Mouse (Mus musculus) myocyte (in vitro differentiated cells): ENCODE results near the gene Atp6v1a.

Experiments used
- POLR2A ChIP-seq: IDR thresholded peaks from one replicate; pipeline ENCODE4 v1.6.1; 2011; ENCODE audit warnings: low read depth, mild to moderate bottlenecking, control low read depth, moderate library complexity; ENCODE audit not compliant: insufficient read length
- USF1 ChIP-seq: IDR thresholded peaks from one replicate; pipeline ENCODE4 v1.6.1; 2011; ENCODE audit warnings: low read depth, mild to moderate bottlenecking, control low read depth, moderate library complexity

- TF ChIP-seq POLR2A (no peak), USF1 (no peak)
Measured at GRCm38 (mm10) chr16:44053265-44053664, 86.2 kb downstream of the Atp6v1a start.
